Mouse (Mus musculus) cerebellum, adult 2 months (tissue): Measurements from ENCODE around the gene Nectin1.

Source experiments
- CTCF ChIP-seq: fragments of 200-500 bp; IDR thresholded peaks from 2 replicates; pipeline ENCODE4 v1.5.1; 2011; ENCODE audit warnings: low read depth, mild to moderate bottlenecking, control low read depth, low read length, moderate library complexity, borderline replicate concordance; ENCODE audit not compliant: insufficient read depth
- POLR2A ChIP-seq: fragments of 200-500 bp; IDR thresholded peaks from 2 replicates; pipeline ENCODE4 v1.6.1; 2011; ENCODE audit warnings: low read length, control low read depth, borderline replicate concordance; ENCODE audit not compliant: insufficient read depth

- no peak for TF ChIP-seq POLR2A
- no peak for TF ChIP-seq CTCF
Observed at GRCm38 (mm10) chr9:43761181-43761820, 17.5 kb downstream of the Nectin1 start.
